28 mouse cellular contexts compared by ENCODE assay signal in genomic region chr10:68259601-68260000, GRCm38 (mm10). TPM values are rescaled to one million over a fixed set of nuclear protein-coding genes. Genes with fewer than 3 reads are reported as not detected.
DNase-seq lines count a peak whose midpoint lies in the region; ATAC-seq and TF ChIP-seq lines count a peak whose summit lies in the region.
"Had no signal": no experiment of that assay in that cellular context is flagged by ENCODE, and none has a peak within 500 bp of the region (broad histone marks: within the 10 kb centered on the region; RNA-seq: fewer than 3 reads in every experiment).

No protein-coding gene starts in this region.

- intact Hi-C loops in left cerebral cortex, postnatal 4 days (cut with DNase I) = no loop called here

- peaks cover 38% of the 10 kb centered on the region for H3K4me1 ChIP-seq in kidney, adult 2 months (ENCODE audit: control insufficient read depth, insufficient read depth, low read length)
- H3K4me1 ChIP-seq in kidney, embryonic 16.5 days (ENCODE audit: insufficient read depth, low read length) = peaks cover 9% of the 10 kb centered on the region
- H3K4me1 ChIP-seq: hindbrain, embryonic 10.5 days; hindbrain, embryonic 13.5 days; intestine, embryonic 15.5 days had no signal

- no peak for TF ChIP-seq CTCF in kidney, adult 2 months (conservative IDR thresholded peaks at IDR 0.05; ENCODE audit: insufficient read depth, insufficient read length, low read depth, low read length)

- no peak overlapping the region for H3K4me2 ChIP-seq in kidney, embryonic 16.5 days (replicated peaks; ENCODE audit: low read depth, low read length)
- H3K4me2 ChIP-seq: embryonic facial prominence, embryonic 12.5 days; embryonic facial prominence, embryonic 15.5 days; heart, embryonic 12.5 days; heart, embryonic 15.5 days; hindbrain, embryonic 13.5 days; intestine, embryonic 15.5 days had no signal

- 27% methylated on average over 4 of the region's 4 CpGs for WGBS in kidney, adult 2 months
- 31% methylated on average over 4 of the region's 4 CpGs for WGBS in kidney, embryonic 16.5 days

- no peak for TF ChIP-seq POLR2A in kidney, adult 2 months (IDR thresholded peaks at IDR 0.05; ENCODE audit: low read depth, low read length)

- no peaks in the 10 kb centered on the region for H3K9me3 ChIP-seq in kidney, embryonic 16.5 days (ENCODE audit: low read length)
- H3K9me3 ChIP-seq: embryonic facial prominence, embryonic 12.5 days; embryonic facial prominence, embryonic 15.5 days; heart, embryonic 12.5 days; heart, embryonic 15.5 days; hindbrain, embryonic 10.5 days; hindbrain, embryonic 13.5 days; intestine, embryonic 15.5 days had no signal

- H3K4me3 ChIP-seq in kidney, adult 2 months (ENCODE audit: insufficient read depth, low read depth, low read length) = no peak overlapping the region
- H3K4me3 ChIP-seq in kidney, embryonic 16.5 days (ENCODE audit: low read length) = no peak overlapping the region
- H3K4me3 ChIP-seq: embryonic facial prominence, embryonic 12.5 days; embryonic facial prominence, embryonic 15.5 days; gastrocnemius, adult 2 months; heart, embryonic 12.5 days; heart, embryonic 15.5 days; hindbrain, embryonic 10.5 days; hindbrain, embryonic 13.5 days; intestine, embryonic 15.5 days had no signal

- H3K36me3 ChIP-seq in kidney, adult 2 months (ENCODE audit: control insufficient read depth, insufficient read depth, low read length) = no peaks in the 10 kb centered on the region
- peaks cover 6% of the 10 kb centered on the region; the same call in 1 of the 2 replicates for H3K36me3 ChIP-seq in kidney, embryonic 16.5 days (ENCODE audit: insufficient read depth, low read length)
- H3K36me3 ChIP-seq: heart, embryonic 15.5 days; hindbrain, embryonic 10.5 days; hindbrain, embryonic 13.5 days had no signal

- no peaks in the 10 kb centered on the region for H3K27me3 ChIP-seq in kidney, adult 2 months (replicated peaks; ENCODE audit: control insufficient read depth, insufficient read depth, low read length)
- H3K27me3 ChIP-seq in kidney, embryonic 16.5 days (ENCODE audit: insufficient read depth, low read length) = no peaks in the 10 kb centered on the region
- H3K27me3 ChIP-seq: embryonic facial prominence, embryonic 12.5 days; embryonic facial prominence, embryonic 15.5 days; heart, embryonic 12.5 days; heart, embryonic 15.5 days; hindbrain, embryonic 13.5 days; intestine, embryonic 15.5 days; Patski had no signal

- peak; percentile 62 for DNase-seq in kidney, adult 2 months
- DNase-seq in Muller cell, postnatal 12 days (ENCODE audit: inconsistent ontology term) = peak; percentile 41
- DNase-seq in ZHBTc4 (ENCODE audit: low read depth, low spot score) = peak; percentile 93
- DNase-seq in left cerebral cortex, postnatal 4 days = no peak
- DNase-seq in right cerebral cortex, adult 18-20 months = no peak
- DNase-seq: cerebellum, adult 18-20 months; cerebellum, adult 9-10 months; cerebellum, postnatal 14 days; forebrain, postnatal 0 days; gastrocnemius, adult 2 months; gastrocnemius, postnatal 14 days; heart, adult 18-20 months; heart, postnatal 10 days; heart, postnatal 36 days; kidney, adult 11 months had no signal

- peak overlapping the region; percentile 74 for H3K27ac ChIP-seq in kidney, adult 2 months (ENCODE audit: insufficient read depth, low read depth, low read length)
- H3K27ac ChIP-seq in kidney, embryonic 16.5 days (ENCODE audit: low read length) = no peak overlapping the region
- H3K27ac ChIP-seq: embryonic facial prominence, embryonic 12.5 days; embryonic facial prominence, embryonic 15.5 days; gastrocnemius, adult 2 months; heart, embryonic 15.5 days; hindbrain, embryonic 10.5 days; hindbrain, embryonic 13.5 days; intestine, embryonic 15.5 days had no signal

- no peak for ATAC-seq in kidney, embryonic 16.5 days (ENCODE audit: low FRiP score, low TSS enrichment)
- ATAC-seq: activated CD4-positive, CD25-positive, alpha-beta regulatory T cell, adult 4 months; CD4-positive, CD25-positive, alpha-beta regulatory T cell, adult 4 months; forebrain, embryonic 14.5 days; forebrain, postnatal 0 days; hindbrain, embryonic 16.5 days; intestine, embryonic 15.5 days; Patski had no signal

- H3K9ac ChIP-seq in kidney, embryonic 16.5 days (replicated peaks; ENCODE audit: low read length) = no peak overlapping the region
- H3K9ac ChIP-seq: embryonic facial prominence, embryonic 12.5 days; embryonic facial prominence, embryonic 15.5 days; forebrain, postnatal 0 days; heart, embryonic 12.5 days; heart, embryonic 15.5 days; hindbrain, embryonic 13.5 days; intestine, embryonic 15.5 days had no signal

RNA-seq across cellular contexts. Expression of gene Arid5b, which starts 18.9 kb away (rescaled TPM):
- 7.7 and 8.6 TPM in 2 replicates for polyA plus RNA-seq in kidney, adult 2 months (2012; rRNA removed)
- polyA plus RNA-seq in kidney, embryonic 16.5 days (2015; fragmentation: Nextera tagmentation; extraction: Ambion mirVana) = 34.0 and 41.4 TPM in 2 replicates
- 10 to 100 TPM; 28.7 to 31.5 TPM for total RNA-seq in left cerebral cortex, postnatal 4 days (2021)

Comparison
In these comparisons a context has a peak if more than half of its experiments do, and no peak if none do; other contexts are left out.
1. DNase-seq: peak in kidney, adult 2 months (single experiment), Muller cell, postnatal 12 days (single experiment) and ZHBTc4 (single experiment); none in left cerebral cortex, postnatal 4 days (single experiment) and right cerebral cortex, adult 18-20 months (single experiment).